Mouse (Mus musculus) forebrain, embryonic 10.5 days (tissue): Measurements from ENCODE around the gene Cox15. TPM values are rescaled to one million over a fixed set of nuclear protein-coding genes. Genes with fewer than 3 reads are reported as not detected.

Experiments used
- DNase-seq: peaks from one replicate; pipeline ENCODE4 v3.0.0-alpha.2; 2017; ENCODE audit warnings: low spot score; ENCODE audit errors: extremely low spot score
- H3K27ac ChIP-seq: fragments of 300-500 bp; sonication (generic); 2 replicates; pipeline ENCODE4 v1.5.1; 2016; ENCODE audit warnings: mild to moderate bottlenecking
- H3K27me3 ChIP-seq: fragments of 300-500 bp; sonication (generic); 2 replicates; pipeline ENCODE4 v1.6.1; 2016; ENCODE audit warnings: mild to moderate bottlenecking; ENCODE audit not compliant: poor library complexity, severe bottlenecking
- H3K36me3 ChIP-seq: fragments of 300-500 bp; sonication (generic); replicated peaks from 2 replicates; pipeline ENCODE4 v1.6.1; 2016; ENCODE audit warnings: mild to moderate bottlenecking, moderate library complexity
- H3K4me1 ChIP-seq: fragments of 300-500 bp; sonication (generic); 2 replicates; pipeline ENCODE4 v1.6.1; 2016
- H3K4me3 ChIP-seq: fragments of 300-500 bp; sonication (generic); 2 replicates; pipeline ENCODE4 v1.5.1; 2016; ENCODE audit warnings: mild to moderate bottlenecking, moderate library complexity
- H3K9me3 ChIP-seq: fragments of 300-500 bp; sonication (generic); 2 replicates; pipeline ENCODE4 v1.6.1; 2016; ENCODE audit warnings: mild to moderate bottlenecking, moderate library complexity
- whole genome bisulfite sequencing: fragments of 180-500 bp; shearing (Covaris S2); methylation state at CpG from one replicate; pipeline ENCODE4 v1.1.7; 2016; 5-methylcytosine and 5-hydroxymethylcytosine counted together
- polyA plus RNA-seq: library from polyadenylated mRNA; unstranded; fragments of >200 nt; fragmentation: Nextera tagmentation; extraction: Ambion mirVana; gene quantifications from 2 replicates; pipeline ENCODE4 v1.2.1, GENCODE M21; 2016

Cox15 gene
- polyA plus RNA-seq, 1 experiment from 2014 or later: 15.7 TPM

DNA sequence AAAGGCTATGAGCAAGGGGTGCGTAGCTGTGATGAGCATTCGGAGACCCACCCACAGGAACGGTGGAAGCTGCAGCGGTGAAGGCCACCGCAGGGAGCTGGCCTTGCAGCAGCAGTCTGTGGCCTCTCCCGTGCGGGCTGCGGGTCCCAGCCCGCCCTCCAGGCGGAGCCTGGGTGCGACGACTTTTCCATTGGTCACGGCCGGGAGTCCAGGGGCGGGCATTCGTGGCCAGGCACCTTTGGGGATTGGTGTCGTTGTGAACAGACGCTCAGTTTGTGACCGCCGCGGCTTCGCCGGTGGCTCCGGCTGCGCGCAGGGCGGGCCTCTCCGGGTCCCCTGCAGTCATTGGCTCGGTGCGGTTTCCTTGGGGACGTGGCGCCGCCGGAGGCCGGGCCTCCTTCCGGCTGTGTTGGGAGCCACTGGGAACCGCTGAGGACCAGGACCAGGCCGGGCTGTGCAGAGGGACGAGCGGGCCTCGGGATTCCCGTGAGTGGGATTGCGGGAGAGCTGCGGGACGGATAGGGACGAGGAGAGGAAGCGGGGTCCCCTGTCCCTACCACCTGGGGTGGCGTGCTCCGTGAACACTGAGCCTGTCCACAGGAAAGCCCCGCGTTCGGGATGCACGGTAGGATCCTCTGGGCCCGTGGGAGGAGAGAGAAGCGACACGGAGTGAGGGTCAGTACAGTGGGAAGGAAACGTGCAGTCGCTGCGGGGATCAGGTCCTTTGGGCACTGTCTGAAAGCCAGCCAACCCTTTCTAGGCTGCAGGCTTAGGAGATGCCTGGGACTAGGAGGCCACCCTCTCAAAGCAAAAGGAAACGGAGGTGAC is 63.2 kb downstream of the Cox15 start, which contains the start of gene Entpd7:
Gene Entpd7, plus strand, starts transcription at position 254 of the 828 bp plus-strand sequence.
- under 1% methylated on average over 60 of the region's 60 CpGs for WGBS
- Histone ChIP-seq H3K27ac (peak within 1 kb of the TSS; percentile 85), H3K36me3 (peaks cover 11% of the 10 kb centered on the region), H3K9me3 (no peaks in the 10 kb centered on the region), H3K4me1 (peaks cover 27% of the 10 kb centered on the region), H3K4me3 (peak within 1 kb of the TSS; percentile 70), H3K27me3 (peaks cover 15% of the 10 kb centered on the region)
- DNase-seq: peak; percentile 95

Other genes starting within 250 kb of the Cox15 start
- gene Got1, start 228.4 kb downstream of the Cox15 start, polyA plus RNA-seq: 57.5 and 63.9 TPM in 2 replicates
- gene Nkx2-3, start 140.7 kb downstream of the Cox15 start, polyA plus RNA-seq: 2.4 TPM in 2 replicates
- 11.3 and 12.4 TPM in 2 replicates for gene Slc25a28, start 78.1 kb downstream of the Cox15 start, polyA plus RNA-seq
- 8.6 and 8.8 TPM in 2 replicates for gene Entpd7, start 63.3 kb downstream of the Cox15 start, polyA plus RNA-seq
- 15.0 and 16.3 TPM in 2 replicates for gene Cutc, start within 50 bp of the Cox15 start, polyA plus RNA-seq
- gene Abcc2, start 29.2 kb upstream of the Cox15 start, polyA plus RNA-seq: not detected in 2 replicates
- 17.6 and 18.4 TPM in 2 replicates for gene Dnmbp, start 187.2 kb upstream of the Cox15 start, polyA plus RNA-seq
- gene Cpn1, start 233.6 kb upstream of the Cox15 start, polyA plus RNA-seq: 0.21 and 0.48 TPM in 2 replicates